Mouse (Mus musculus): ENCODE results near the gene Klf16.

Klf16 gene

DNA sequence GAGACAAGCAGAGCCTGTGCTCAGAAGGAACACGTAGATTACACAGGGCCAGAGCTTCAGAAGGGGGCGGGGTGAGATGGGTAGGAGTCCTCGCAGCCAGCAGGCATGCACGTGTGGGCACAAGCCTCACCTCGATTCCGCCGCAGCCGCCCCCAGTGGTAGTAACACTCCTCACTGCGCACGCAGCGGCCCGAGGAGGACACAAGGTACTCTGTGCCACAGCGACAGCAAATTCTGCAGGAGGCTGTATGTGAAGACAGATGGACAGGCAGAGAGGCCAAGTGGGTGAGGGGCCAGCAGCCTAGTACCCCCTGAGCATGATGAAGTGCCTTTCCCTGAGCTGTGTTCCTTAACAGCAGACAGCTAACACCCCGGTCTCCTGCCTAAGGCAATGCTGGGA is 33.2 kb downstream of the Klf16 start:
- DNase-seq (ENCODE audit: low read depth, low spot score), result no peak

DNA sequence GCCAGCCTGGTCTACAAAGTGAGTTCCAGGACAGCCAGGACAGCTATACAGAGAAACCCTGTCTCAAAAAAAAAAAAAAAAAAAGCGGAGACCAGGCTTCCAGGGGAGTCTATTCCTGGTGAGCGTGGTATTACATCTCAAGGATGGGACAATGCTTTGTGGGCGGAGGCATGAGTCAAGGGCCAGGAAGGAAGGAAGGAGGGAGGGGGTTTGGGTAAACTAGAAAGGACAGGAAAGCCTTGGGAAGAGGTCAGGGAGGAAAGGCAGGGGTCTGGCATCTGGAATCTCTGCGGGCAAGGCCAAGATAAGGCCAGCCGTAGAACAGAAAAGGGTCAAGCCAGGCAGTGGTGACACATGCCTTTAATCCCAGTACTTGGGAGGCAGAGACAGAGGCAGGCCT is 37.6 kb downstream of the Klf16 start:
- DNase-seq (ENCODE audit: low read depth, low spot score), result no peak

DNA sequence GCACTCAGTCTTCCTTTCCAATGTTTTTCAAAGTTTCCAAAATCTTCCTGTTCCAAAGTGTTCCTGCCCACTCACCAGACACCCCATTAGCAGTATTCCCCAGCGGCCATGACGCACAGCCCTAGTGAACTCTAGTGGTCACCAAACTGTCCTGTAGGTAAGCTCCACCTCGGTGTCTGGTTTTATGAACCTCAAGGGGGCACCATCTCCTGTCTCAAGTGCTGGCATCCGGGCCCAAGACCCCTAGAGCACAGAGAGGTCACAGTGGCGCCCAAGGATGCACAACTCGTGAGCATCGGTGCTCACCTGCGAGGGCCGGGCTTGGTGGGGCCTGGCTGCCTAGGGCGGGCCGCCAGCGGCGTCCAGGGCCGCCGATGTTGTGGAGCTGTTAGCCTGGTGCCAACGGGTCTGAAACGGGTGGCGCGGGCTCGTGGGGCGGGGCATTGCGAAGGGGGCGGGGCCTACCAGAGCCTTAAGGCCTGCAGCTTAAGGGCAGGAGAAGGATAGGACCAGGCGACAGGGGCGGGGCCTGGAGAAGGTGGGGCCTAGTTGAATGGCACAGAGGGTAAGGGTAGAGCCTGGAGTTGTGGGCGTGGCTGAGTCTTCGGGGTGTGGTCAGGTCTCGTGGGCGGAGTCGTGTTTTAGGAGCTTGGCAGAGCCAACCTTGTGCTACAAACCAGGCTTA is 38.3 kb downstream of the Klf16 start, which contains the start of gene Atp8b3:
Gene Atp8b3, minus strand, starts transcription at position 415 of the 685 bp plus-strand sequence.
- peak; percentile 99 for DNase-seq (ENCODE audit: low read depth, low spot score)

DNA sequence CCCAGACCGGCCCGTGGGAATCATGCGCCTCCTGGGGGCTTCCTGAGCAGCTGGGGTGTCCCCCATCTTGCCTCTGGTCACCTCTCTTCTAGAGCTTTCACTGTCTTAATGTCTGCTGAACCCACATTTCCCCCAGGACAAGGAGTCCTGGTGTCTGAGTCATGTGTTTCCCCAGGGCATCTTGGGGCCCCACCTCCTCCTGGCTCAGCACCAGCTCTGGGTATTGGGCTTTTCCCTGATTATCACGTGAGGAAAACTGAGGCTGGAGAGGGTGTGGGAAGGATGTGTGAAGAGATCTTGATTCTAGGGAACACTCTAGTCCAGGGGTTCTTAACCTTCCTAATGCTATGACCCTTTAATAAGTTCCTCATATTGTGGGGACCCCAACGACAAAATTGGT is 38.9 kb downstream of the Klf16 start:
- no peak for DNase-seq (ENCODE audit: low read depth, low spot score)

DNA sequence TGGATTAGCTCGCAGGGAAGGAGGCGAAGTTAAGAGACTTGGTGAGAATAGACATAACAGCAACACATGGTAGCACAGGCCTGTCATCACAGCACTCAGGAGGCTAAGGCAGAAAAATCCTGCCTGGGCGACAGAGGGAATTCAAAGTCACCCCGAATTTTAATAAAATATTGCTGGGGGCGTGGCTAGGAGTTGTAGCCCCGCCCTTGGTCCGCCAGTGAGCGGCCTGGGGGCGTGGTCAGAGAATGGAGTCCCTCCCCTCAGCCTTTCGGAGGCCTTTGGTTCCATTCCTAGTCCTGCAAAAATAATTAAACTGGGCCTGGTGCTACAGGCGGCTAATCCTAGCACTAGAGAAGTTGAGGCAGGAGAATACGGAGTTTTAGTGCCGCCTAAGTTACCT is 41.4 kb downstream of the Klf16 start:
- peak; percentile 73 for DNase-seq (ENCODE audit: low read depth, low spot score)

DNA sequence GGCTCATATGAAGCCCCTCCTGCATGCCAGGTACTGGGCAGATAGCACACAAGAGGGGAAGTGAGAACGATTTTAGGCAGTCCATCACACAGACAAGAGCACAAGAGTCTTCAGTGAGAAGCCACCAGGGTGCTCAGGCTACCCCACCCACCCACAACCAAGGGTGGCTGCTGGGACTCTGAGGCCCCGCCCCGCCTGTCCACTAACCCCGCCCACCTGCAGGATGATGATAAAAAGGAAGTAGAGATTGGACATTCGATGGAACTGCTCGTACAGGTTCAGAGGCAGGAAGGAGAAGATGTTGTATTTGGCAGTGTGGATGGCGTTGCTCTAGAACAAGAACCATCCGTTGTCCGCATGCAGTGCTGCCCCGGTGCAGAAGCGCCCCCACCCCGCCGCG is 42.0 kb downstream of the Klf16 start:
- DNase-seq (ENCODE audit: low read depth, low spot score), result peak; percentile 66

DNA sequence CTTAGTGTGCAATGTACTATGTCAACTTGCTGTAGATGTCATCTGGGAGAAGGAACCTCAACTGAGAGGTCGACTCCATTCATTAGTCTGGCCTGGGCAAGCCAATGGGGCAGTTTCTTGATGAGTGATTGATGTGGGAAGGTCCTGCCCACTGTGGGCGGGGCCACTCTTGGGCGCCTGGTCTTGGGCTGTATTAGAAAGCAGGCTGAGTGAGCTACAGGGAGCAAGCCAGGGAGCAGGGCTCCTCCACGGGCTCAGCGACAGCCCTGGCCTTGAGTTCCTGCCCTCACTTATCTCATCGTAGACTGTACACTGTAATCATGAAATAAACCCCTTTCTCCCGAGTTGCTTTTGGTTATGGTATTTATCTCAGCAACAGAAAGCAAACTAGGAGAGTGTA is 43.4 kb downstream of the Klf16 start:
- DNase-seq (ENCODE audit: low read depth, low spot score), result peak; percentile 86

DNA sequence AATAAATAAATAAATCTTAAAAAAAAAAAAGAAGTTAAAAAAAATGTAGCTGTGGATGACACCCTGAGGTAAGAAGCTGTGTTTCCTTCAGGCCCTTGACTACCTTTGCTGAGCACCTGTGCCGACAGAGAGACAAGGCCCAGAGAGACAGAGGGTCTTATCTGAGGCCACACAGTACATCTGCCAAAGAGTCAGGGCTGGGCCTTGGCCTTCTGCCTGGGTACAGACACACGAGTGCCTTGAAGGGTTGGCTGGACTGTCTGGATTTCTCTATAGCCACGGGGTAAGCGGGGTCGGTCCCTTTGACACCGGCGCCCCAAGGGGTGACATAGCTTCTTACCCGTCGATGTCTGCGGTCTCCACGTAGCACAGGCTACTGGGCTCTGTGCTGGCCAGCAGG is 44.3 kb downstream of the Klf16 start:
- no peak for DNase-seq (ENCODE audit: low read depth, low spot score)

DNA sequence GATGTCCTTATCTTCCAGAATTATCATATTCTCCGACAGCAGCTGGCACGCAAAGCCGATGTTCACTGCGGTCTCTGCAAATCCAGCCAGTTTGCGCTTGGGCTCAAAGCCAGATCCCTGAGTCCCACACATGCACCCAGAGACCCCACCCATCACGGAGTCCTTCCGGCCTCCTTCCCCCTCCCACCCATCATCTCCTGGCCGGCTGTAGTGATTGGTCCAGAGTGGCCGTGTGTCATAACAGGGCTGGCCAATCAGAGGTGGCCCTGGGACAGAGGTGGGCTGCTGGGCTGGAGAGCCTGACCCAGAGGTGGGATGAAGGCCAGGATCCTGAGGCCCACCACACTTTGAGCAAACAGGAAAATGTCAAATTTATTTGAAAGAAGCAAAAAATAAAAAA is 50.9 kb downstream of the Klf16 start:
- DNase-seq (ENCODE audit: low read depth, low spot score), result peak; percentile 78

DNA sequence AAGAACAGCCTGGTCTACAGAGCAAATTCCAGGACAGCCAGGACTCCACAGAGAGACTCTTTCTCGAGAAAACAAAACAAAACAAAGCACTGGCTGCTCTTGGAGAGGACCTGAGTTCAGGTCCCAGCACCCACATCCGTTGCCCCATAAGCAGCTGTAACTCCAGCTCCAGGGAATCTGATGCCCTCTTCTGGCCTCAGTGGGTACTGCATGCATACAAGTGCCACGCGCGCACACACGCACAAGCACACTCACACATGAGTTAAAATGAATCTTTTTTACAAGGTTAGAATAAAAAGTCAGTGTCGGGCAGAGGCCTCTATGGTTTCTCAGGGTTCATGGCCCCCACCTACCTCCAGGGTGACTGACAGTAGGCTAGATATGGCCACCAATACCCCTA is 53.8 kb downstream of the Klf16 start:
- peak; percentile 56 for DNase-seq (ENCODE audit: low read depth, low spot score)

DNA sequence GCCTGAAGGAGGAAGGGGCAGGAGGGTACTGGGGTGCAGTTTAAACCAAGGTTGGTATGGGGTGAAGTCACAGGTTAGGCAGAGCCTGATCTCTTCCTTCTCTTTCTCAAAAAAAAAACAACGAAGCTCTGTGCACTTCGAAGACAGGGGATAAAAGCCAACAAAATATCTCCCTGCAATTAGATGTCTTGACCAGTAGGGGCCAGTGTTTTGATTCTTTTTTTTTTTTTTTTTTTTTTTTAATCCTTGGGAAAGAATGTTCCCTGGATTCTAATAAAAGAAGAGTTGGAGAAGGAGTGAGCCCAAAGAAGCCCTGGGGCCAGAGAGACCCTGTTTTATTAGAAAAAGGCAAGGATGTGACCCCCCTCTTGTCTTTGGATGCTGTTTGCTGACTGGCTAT is 57.8 kb downstream of the Klf16 start:
- peak; percentile 25 for DNase-seq (ENCODE audit: low read depth, low spot score)
